Mouse (Mus musculus) layer of hippocampus, postnatal 14 days (tissue): Measurements from ENCODE around the gene Abcb5. TPM values are rescaled to one million over a fixed set of nuclear protein-coding genes. Genes with fewer than 3 reads are reported as not detected.

Experiments
- total RNA-seq, 2 experiments: library from RNA; stranded (reverse); gene quantifications; 2 replicates each; pipeline ENCODE4 v1.2.3; 2021

Gene Abcb5
- total RNA-seq, 2 experiments from 2014 or later: not detected

Other genes starting within 250 kb of the Abcb5 start
- gene Sp8, start 120.1 kb downstream of the Abcb5 start, total RNA-seq: 1 to 10 TPM; 1.6 to 2.4 TPM